ENCODE assay signal across 8 mouse cellular contexts in genomic region chr8:70166504-70167110, GRCm38 (mm10). TPM values are rescaled to one million over a fixed set of nuclear protein-coding genes. Genes with fewer than 3 reads are reported as not detected.
DNase-seq lines count a peak whose midpoint lies in the region; ATAC-seq and TF ChIP-seq lines count a peak whose summit lies in the region.

No protein-coding gene starts in this region.

- H3K9me3 ChIP-seq in intestine, embryonic 15.5 days = no peaks in the 10 kb centered on the region
- H3K9me3 ChIP-seq in stomach, embryonic 14.5 days (ENCODE audit: control insufficient read depth, low read depth, low read length) = no peaks in the 10 kb centered on the region

- no peaks in the 10 kb centered on the region for H3K36me3 ChIP-seq in intestine, embryonic 15.5 days
- no peaks in the 10 kb centered on the region for H3K36me3 ChIP-seq in liver, adult 2 months (ENCODE audit: control insufficient read depth, insufficient read depth, low read length)
- H3K36me3 ChIP-seq in stomach, embryonic 14.5 days (ENCODE audit: control insufficient read depth, insufficient read depth, low read length) = no peaks in the 10 kb centered on the region

- TF ChIP-seq POLR2A in liver, adult 2 months (IDR thresholded peaks at IDR 0.05; ENCODE audit: extremely low read depth, insufficient read depth, low read length) = no peak

- no peaks in the 10 kb centered on the region for H3K79me2 ChIP-seq in liver, adult 2 months (ENCODE audit: control insufficient read depth, insufficient read depth, low read length)

- DNase-seq in 3134 (ENCODE audit: extremely low read depth, insufficient read length, low spot score) (peak; percentile 64), adipocyte (ENCODE audit: low spot score) (peak; percentile 61)
- peak; percentile 84 for DNase-seq in embryo, embryonic 10 days (ENCODE audit: low spot score)
- DNase-seq in gastrocnemius, postnatal 4 days (ENCODE audit: low spot score in 2 of 2) = peak; percentile 57 to 74
- no peak for DNase-seq in liver, adult 2 months (ENCODE audit: extremely low read depth, low read depth, low spot score)

- H3K4me1 ChIP-seq in intestine, embryonic 15.5 days (replicated peaks) = peaks cover 3% of the 10 kb centered on the region
- peaks cover 7% of the 10 kb centered on the region; the same call in 1 of the 2 replicates for H3K4me1 ChIP-seq in liver, adult 2 months (ENCODE audit: control insufficient read depth, insufficient read depth, low read length)
- H3K4me1 ChIP-seq in stomach, embryonic 14.5 days (ENCODE audit: control insufficient read depth, insufficient read depth, low read length) = 0 out of 2 replicates have a peak, but pooled peaks cover 3% of the 10 kb centered on the region

- H3K4me2 ChIP-seq in intestine, embryonic 15.5 days (replicated peaks) = peak overlapping the region; percentile 61
- H3K4me2 ChIP-seq in stomach, embryonic 14.5 days (replicated peaks; ENCODE audit: low read depth, low read length) = peak overlapping the region; percentile 40

- peak overlapping the region; percentile 21; the same call in 1 of the 2 replicates for H3K4me3 ChIP-seq in intestine, embryonic 15.5 days (replicated peaks)
- peak overlapping the region; percentile 18; the same call in 1 of the 2 replicates for H3K4me3 ChIP-seq in liver, adult 2 months (ENCODE audit: insufficient read depth, low read depth, low read length)
- peak overlapping the region; percentile 9; the same call in 1 of the 2 replicates for H3K4me3 ChIP-seq in stomach, embryonic 14.5 days (ENCODE audit: low read depth, low read length)

- peak; percentile 87 for TF ChIP-seq CTCF in liver, adult 2 months (IDR thresholded peaks at IDR 0.05; ENCODE audit: low read depth, low read length)

- H3K27ac ChIP-seq in intestine, embryonic 15.5 days = no peak overlapping the region
- no peak overlapping the region for H3K27ac ChIP-seq in liver, adult 2 months (replicated peaks; ENCODE audit: insufficient read depth, low read depth, low read length)
- H3K27ac ChIP-seq in stomach, embryonic 14.5 days (ENCODE audit: low read length) = no peak overlapping the region

- H3K9ac ChIP-seq in intestine, embryonic 15.5 days = no peak overlapping the region
- H3K9ac ChIP-seq in liver, adult 2 months (ENCODE audit: low read depth, low read length) = 0 out of 2 replicates have a peak overlapping the region, but pooled peaks have one; percentile 45
- H3K9ac ChIP-seq in stomach, embryonic 14.5 days (replicated peaks; ENCODE audit: low read depth, low read length) = no peak overlapping the region

- peaks cover 18% of the 10 kb centered on the region for H3K27me3 ChIP-seq in intestine, embryonic 15.5 days (replicated peaks)
- H3K27me3 ChIP-seq in liver, adult 2 months (ENCODE audit: control insufficient read depth, insufficient read depth, low read length) = peaks cover 9% of the 10 kb centered on the region; the same call in 1 of the 2 replicates
- H3K27me3 ChIP-seq in stomach, embryonic 14.5 days (ENCODE audit: control insufficient read depth, insufficient read depth, low read length) = 0 out of 2 replicates have a peak, but pooled peaks cover 4% of the 10 kb centered on the region

- ATAC-seq in intestine, embryonic 15.5 days = peak; percentile 85
- peak; percentile 65 for ATAC-seq in monocyte, adult 5-6 weeks (replicated peaks; ENCODE audit: insufficient number of reproducible peaks, low FRiP score, low TSS enrichment, poor library complexity, severe bottlenecking)
- peak; percentile 77; the same call in 1 of the 2 replicates for ATAC-seq in stomach, embryonic 14.5 days (ENCODE audit: insufficient number of reproducible peaks, insufficient read depth, low FRiP score, low read depth)

- WGBS in intestine, embryonic 15.5 days = 1% methylated on average over 21 of the region's 21 CpGs
- WGBS in liver, adult 2 months = 3% methylated on average over 21 of the region's 21 CpGs
- WGBS in stomach, embryonic 14.5 days = 2% methylated on average over 21 of the region's 21 CpGs

RNA-seq across cellular contexts. Expression of gene Tmem161a, which starts 5.5 kb away (rescaled TPM):
- total RNA-seq in gastrocnemius, postnatal 4 days (2021) = 10 to 100 TPM; 64.5 to 72.5 TPM
- polyA plus RNA-seq in intestine, embryonic 15.5 days (2015; fragmentation: Nextera tagmentation; extraction: Ambion mirVana) = 55.7 and 64.3 TPM in 2 replicates
- 18.3 and 20.4 TPM in 2 replicates for total RNA-seq in liver, adult 2 months (2014; rRNA removed)
- polyA plus RNA-seq in liver, adult 2 months (2012; rRNA removed) = 40.4 and 60.4 TPM in 2 replicates
- 4.2 to 14.5 TPM (median 9.0 TPM) in 3 replicates for total RNA-seq in monocyte, adult 5-6 weeks (2017)
- 45.3 and 49.4 TPM in 2 replicates for polyA plus RNA-seq in stomach, embryonic 14.5 days (2014; fragmentation: Nextera tagmentation; extraction: Ambion mirVana)

RNA-seq across cellular contexts. Expression of gene Mef2b, which starts 27.1 kb away (rescaled TPM):
- under 1 TPM; 0.26 to 0.56 TPM for total RNA-seq in gastrocnemius, postnatal 4 days (2021)
- 0.11 TPM in 1 of 2 replicates, not detected in the other for polyA plus RNA-seq in intestine, embryonic 15.5 days (2015; fragmentation: Nextera tagmentation; extraction: Ambion mirVana)
- 0.09 and 0.34 TPM in 2 replicates for total RNA-seq in liver, adult 2 months (2014; rRNA removed)
- not detected in 2 replicates for polyA plus RNA-seq in liver, adult 2 months (2012; rRNA removed)
- 0.78 to 1.5 TPM in 2 of 3 replicates, not detected in the other for total RNA-seq in monocyte, adult 5-6 weeks (2017)
- 0.32 TPM in 1 of 2 replicates, not detected in the other for polyA plus RNA-seq in stomach, embryonic 14.5 days (2014; fragmentation: Nextera tagmentation; extraction: Ambion mirVana)

RNA-seq across cellular contexts. Expression of gene Borcs8, which starts 27.3 kb away (rescaled TPM):
- total RNA-seq in gastrocnemius, postnatal 4 days (2021) = 10 to 100 TPM; 25.6 to 27.7 TPM
- polyA plus RNA-seq in intestine, embryonic 15.5 days (2015; fragmentation: Nextera tagmentation; extraction: Ambion mirVana) = 34.6 and 40.1 TPM in 2 replicates
- total RNA-seq in liver, adult 2 months (2014; rRNA removed) = 20.1 and 20.7 TPM in 2 replicates
- polyA plus RNA-seq in liver, adult 2 months (2012; rRNA removed) = 53.4 and 55.0 TPM in 2 replicates
- 60.6 to 63.2 TPM (median 61.3 TPM) in 3 replicates for total RNA-seq in monocyte, adult 5-6 weeks (2017)
- polyA plus RNA-seq in stomach, embryonic 14.5 days (2014; fragmentation: Nextera tagmentation; extraction: Ambion mirVana) = 45.9 and 57.4 TPM in 2 replicates

RNA-seq across cellular contexts. Expression of gene Rfxank, which starts 27.7 kb away (rescaled TPM):
- total RNA-seq in gastrocnemius, postnatal 4 days (2021) = 10 to 100 TPM; 12.7 to 16.6 TPM
- 11.7 and 12.3 TPM in 2 replicates for polyA plus RNA-seq in intestine, embryonic 15.5 days (2015; fragmentation: Nextera tagmentation; extraction: Ambion mirVana)
- total RNA-seq in liver, adult 2 months (2014; rRNA removed) = 9.4 and 13.6 TPM in 2 replicates
- 16.0 and 27.8 TPM in 2 replicates for polyA plus RNA-seq in liver, adult 2 months (2012; rRNA removed)
- 12.5 to 17.9 TPM (median 17.8 TPM) in 3 replicates for total RNA-seq in monocyte, adult 5-6 weeks (2017)
- 12.1 and 20.0 TPM in 2 replicates for polyA plus RNA-seq in stomach, embryonic 14.5 days (2014; fragmentation: Nextera tagmentation; extraction: Ambion mirVana)

RNA-seq across cellular contexts. Expression of gene Nr2c2ap, which starts 35.5 kb away (rescaled TPM):
- 10 to 100 TPM in 1 of 2 experiments, 1 to 10 TPM in 1; 8.6 to 10.3 TPM for total RNA-seq in gastrocnemius, postnatal 4 days (2021)
- 47.4 and 48.9 TPM in 2 replicates for polyA plus RNA-seq in intestine, embryonic 15.5 days (2015; fragmentation: Nextera tagmentation; extraction: Ambion mirVana)
- total RNA-seq in liver, adult 2 months (2014; rRNA removed) = 3.3 and 4.4 TPM in 2 replicates
- 15.0 and 16.6 TPM in 2 replicates for polyA plus RNA-seq in liver, adult 2 months (2012; rRNA removed)
- total RNA-seq in monocyte, adult 5-6 weeks (2017) = 6.0 to 12.0 TPM (median 11.1 TPM) in 3 replicates
- polyA plus RNA-seq in stomach, embryonic 14.5 days (2014; fragmentation: Nextera tagmentation; extraction: Ambion mirVana) = 28.5 and 29.1 TPM in 2 replicates
